Mouse (Mus musculus) right cerebral cortex, postnatal 14 days (tissue): Measurements from ENCODE around the gene Hecw2.
A peak's percentile ranks its signal among the peaks of the same experiment; 100 is the strongest.

ENCODE experiments used
- DNase-seq: peaks from one replicate; pipeline ENCODE4 v3.0.0; 2022

Hecw2 gene

GRCm38 (mm10) chr1:53824446-53825337, 370.3 kb downstream of the Hecw2 start:
- no peak for DNase-seq

- DNase-seq, result peak; percentile 9
Observed at GRCm38 (mm10) chr1:53823687-53824445, 371.1 kb downstream of the Hecw2 start.

- DNase-seq, result no peak
Observed at GRCm38 (mm10) chr1:53821983-53822382, 373.0 kb downstream of the Hecw2 start.

- no peak for DNase-seq
Observed at GRCm38 (mm10) chr1:53820041-53820632, 374.8 kb downstream of the Hecw2 start.

- DNase-seq, result no peak
Observed at GRCm38 (mm10) chr1:53818072-53818862, 376.7 kb downstream of the Hecw2 start.

GRCm38 (mm10) chr1:53816353-53816752, 378.6 kb downstream of the Hecw2 start:
- no peak for DNase-seq

- DNase-seq, result no peak
Observed at GRCm38 (mm10) chr1:53814077-53814705, 380.8 kb downstream of the Hecw2 start.

- DNase-seq, result no peak
Observed at GRCm38 (mm10) chr1:53811919-53812318, 383.0 kb downstream of the Hecw2 start.

- no peak for DNase-seq
Observed at GRCm38 (mm10) chr1:53808229-53808628, 386.7 kb downstream of the Hecw2 start.

GRCm38 (mm10) chr1:53797811-53798210, 397.2 kb downstream of the Hecw2 start:
- DNase-seq, result no peak

- DNase-seq, result no peak
Observed at GRCm38 (mm10) chr1:53797074-53797473, 397.9 kb downstream of the Hecw2 start.

- no peak for DNase-seq
Observed at GRCm38 (mm10) chr1:53796271-53796670, 398.7 kb downstream of the Hecw2 start.

GRCm38 (mm10) chr1:53795591-53795990, 399.4 kb downstream of the Hecw2 start:
- no peak for DNase-seq

GRCm38 (mm10) chr1:53795081-53795480, 399.9 kb downstream of the Hecw2 start:
- DNase-seq, result no peak

- DNase-seq, result no peak
Observed at GRCm38 (mm10) chr1:53794279-53794678, 400.7 kb downstream of the Hecw2 start.

- DNase-seq, result no peak
Observed at GRCm38 (mm10) chr1:53791343-53791742, 403.6 kb downstream of the Hecw2 start.

- peak; percentile 86 for DNase-seq
Observed at GRCm38 (mm10) chr1:53784721-53785418, 410.1 kb downstream of the Hecw2 start, which contains the start of gene Stk17b. Stk17b (minus strand) TSS chr1:53785224.

GRCm38 (mm10) chr1:53784291-53784720, 410.7 kb downstream of the Hecw2 start:
- peak; percentile 6 for DNase-seq

- no peak for DNase-seq
Observed at GRCm38 (mm10) chr1:53782956-53783355, 412.0 kb downstream of the Hecw2 start.

GRCm38 (mm10) chr1:53782079-53782478, 412.9 kb downstream of the Hecw2 start:
- DNase-seq, result no peak

GRCm38 (mm10) chr1:53781311-53781710, 413.7 kb downstream of the Hecw2 start:
- no peak for DNase-seq
